In genomic region chr17:88430719-88431118, GRCm38 (mm10) we compare ENCODE assay signal across 27 mouse cellular contexts. TPM values are rescaled to one million over a fixed set of nuclear protein-coding genes. Genes with fewer than 3 reads are reported as not detected.
DNase-seq lines count a peak whose midpoint lies in the region; ATAC-seq lines count a peak whose summit lies in the region.
"Had no signal": no experiment of that assay in that cellular context is flagged by ENCODE, and none has a peak within 500 bp of the region (broad histone marks: within the 10 kb centered on the region; RNA-seq: fewer than 3 reads in every experiment).

No protein-coding gene starts in this region.

- H3K36me3 ChIP-seq in liver, embryonic 13.5 days, result no peaks in the 10 kb centered on the region
- no peaks in the 10 kb centered on the region for H3K36me3 ChIP-seq in neural tube, embryonic 15.5 days
- H3K36me3 ChIP-seq: embryonic facial prominence, embryonic 10.5 days; hindbrain, embryonic 15.5 days; limb, embryonic 12.5 days; midbrain, embryonic 13.5 days; neural tube, embryonic 12.5 days had no signal

- peak; percentile 93 for ATAC-seq in erythroblast, adult 5-6 weeks (replicated peaks; ENCODE audit: low FRiP score, poor library complexity, severe bottlenecking)
- ATAC-seq in liver, embryonic 13.5 days (ENCODE audit: low read depth), result peak; percentile 99
- peak; percentile 97 for ATAC-seq in megakaryocyte-erythroid progenitor cell, adult 5-6 weeks (replicated peaks; ENCODE audit: low FRiP score, low TSS enrichment, poor library complexity, severe bottlenecking)
- ATAC-seq in neural tube, embryonic 15.5 days (ENCODE audit: low FRiP score), result no peak
- ATAC-seq: forebrain, embryonic 14.5 days; midbrain, embryonic 13.5 days had no signal

- no peaks in the 10 kb centered on the region for H3K27me3 ChIP-seq in liver, embryonic 13.5 days
- no peaks in the 10 kb centered on the region for H3K27me3 ChIP-seq in neural tube, embryonic 15.5 days (replicated peaks)
- H3K27me3 ChIP-seq: CH12.LX; hindbrain, embryonic 15.5 days; limb, embryonic 12.5 days; midbrain, embryonic 13.5 days; neural tube, embryonic 12.5 days had no signal

- peak overlapping the region; percentile 56; the same call in 1 of the 2 replicates for H3K9ac ChIP-seq in liver, embryonic 13.5 days
- no peak overlapping the region for H3K9ac ChIP-seq in neural tube, embryonic 15.5 days (replicated peaks)
- H3K9ac ChIP-seq: hindbrain, embryonic 15.5 days; limb, embryonic 12.5 days; lung, embryonic 14.5 days; midbrain, embryonic 13.5 days; neural tube, embryonic 12.5 days had no signal

- H3K4me3 ChIP-seq in liver, embryonic 13.5 days (replicated peaks), result no peak overlapping the region
- H3K4me3 ChIP-seq in neural tube, embryonic 15.5 days (replicated peaks), result no peak overlapping the region
- H3K4me3 ChIP-seq: embryonic facial prominence, embryonic 10.5 days; heart, adult 2 months; hindbrain, embryonic 15.5 days; limb, embryonic 12.5 days; midbrain, embryonic 13.5 days; neural tube, embryonic 12.5 days had no signal

- DNase-seq in spleen, postnatal 36 days (ENCODE audit: low spot score in 2 of 2), result peak; percentile 6 to 49
- DNase-seq in spleen, adult 18-20 months, result no peak
- peak; percentile 77 for DNase-seq in liver, embryonic 13.5 days
- DNase-seq in embryo, embryonic 9.5 days (ENCODE audit: extremely low spot score), result no peak
- no peak for DNase-seq in gastrocnemius, adult 8-10 months (ENCODE audit: low spot score in 2 of 2)
- DNase-seq: adrenal gland, adult 2 months; cerebellum, adult 11 months; cerebellum, postnatal 25 days; gastrocnemius, postnatal 25 days; heart, adult 2 months; heart, postnatal 36 days; kidney, adult 18-20 months; kidney, postnatal 36 days; lung, embryonic 14.5 days; lung, postnatal 36 days; right cerebral cortex, adult 18-20 months; thymus, postnatal 14 days had no signal

- peak overlapping the region; percentile 58 for H3K4me2 ChIP-seq in liver, embryonic 13.5 days
- H3K4me2 ChIP-seq in neural tube, embryonic 15.5 days, result no peak overlapping the region
- H3K4me2 ChIP-seq: hindbrain, embryonic 15.5 days; limb, embryonic 12.5 days; lung, embryonic 14.5 days; midbrain, embryonic 13.5 days; neural tube, embryonic 12.5 days had no signal

- no peaks in the 10 kb centered on the region for H3K9me3 ChIP-seq in liver, embryonic 13.5 days (replicated peaks)
- no peaks in the 10 kb centered on the region for H3K9me3 ChIP-seq in neural tube, embryonic 15.5 days (replicated peaks)
- H3K9me3 ChIP-seq: embryonic facial prominence, embryonic 10.5 days; hindbrain, embryonic 15.5 days; limb, embryonic 12.5 days; midbrain, embryonic 13.5 days; neural tube, embryonic 12.5 days had no signal

- H3K27ac ChIP-seq in liver, embryonic 13.5 days, result peak overlapping the region; percentile 76
- H3K27ac ChIP-seq in neural tube, embryonic 15.5 days (replicated peaks), result no peak overlapping the region
- H3K27ac ChIP-seq: embryonic facial prominence, embryonic 10.5 days; heart, adult 2 months; hindbrain, embryonic 15.5 days; limb, embryonic 12.5 days; midbrain, embryonic 13.5 days; neural tube, embryonic 12.5 days had no signal

- WGBS in liver, embryonic 13.5 days (ENCODE audit: insufficient replicate concordance), result 41% methylated on average over 2 of the region's 2 CpGs
- 91% methylated on average over 2 of the region's 2 CpGs for WGBS in neural tube, embryonic 15.5 days

- H3K4me1 ChIP-seq in liver, embryonic 13.5 days (replicated peaks), result peaks cover 38% of the 10 kb centered on the region
- no peaks in the 10 kb centered on the region for H3K4me1 ChIP-seq in neural tube, embryonic 15.5 days
- H3K4me1 ChIP-seq: embryonic facial prominence, embryonic 10.5 days; hindbrain, embryonic 15.5 days; limb, embryonic 12.5 days; midbrain, embryonic 13.5 days; neural tube, embryonic 12.5 days had no signal

RNA-seq across cellular contexts. Expression of gene Foxn2, which starts 9.8 kb away (rescaled TPM):
- 16.3 and 17.3 TPM in 2 replicates for total RNA-seq in erythroblast, adult 5-6 weeks (2015; ENCODE audit: low replicate concordance)
- 13.4 and 21.0 TPM in 2 replicates for total RNA-seq in erythroblast, adult 5-6 weeks (2017; ENCODE audit: low replicate concordance)
- 12.0 and 15.4 TPM in 2 replicates for polyA plus RNA-seq in liver, embryonic 13.5 days (2015; fragmentation: Nextera tagmentation; extraction: Ambion mirVana)
- total RNA-seq in megakaryocyte-erythroid progenitor cell, adult 5-6 weeks (2014; fragmentation: Nextera tagmentation), result 28.1 and 28.9 TPM in 2 replicates
- total RNA-seq in megakaryocyte-erythroid progenitor cell, adult 5-6 weeks (2017), result 34.3 and 40.1 TPM in 2 replicates
- total RNA-seq in gastrocnemius, adult 8-10 months (2022), result 10 to 100 TPM; 11.6 to 15.9 (median 14.5) TPM
- polyA plus RNA-seq in neural tube, embryonic 15.5 days (2015; fragmentation: Nextera tagmentation; extraction: Ambion mirVana), result 8.4 and 9.6 TPM in 2 replicates

Comparison
In these comparisons a context has a peak if more than half of its experiments do, and no peak if none do; other contexts are left out.
1. DNase-seq: peak in spleen, postnatal 36 days (2 of 2) and liver, embryonic 13.5 days (single experiment); none in spleen, adult 18-20 months (0 of 2), embryo, embryonic 9.5 days (single experiment) and gastrocnemius, adult 8-10 months (0 of 2).